Mouse (Mus musculus) thymus, postnatal 36 days (tissue): ENCODE results near the gene Ifih1.

Experiments used
- DNase-seq, 2 experiments: peaks; one replicate each; pipeline ENCODE4 v3.0.0; 2022; ENCODE audit warnings: mixed read lengths in 2 of 2

The Ifih1 gene

DNA sequence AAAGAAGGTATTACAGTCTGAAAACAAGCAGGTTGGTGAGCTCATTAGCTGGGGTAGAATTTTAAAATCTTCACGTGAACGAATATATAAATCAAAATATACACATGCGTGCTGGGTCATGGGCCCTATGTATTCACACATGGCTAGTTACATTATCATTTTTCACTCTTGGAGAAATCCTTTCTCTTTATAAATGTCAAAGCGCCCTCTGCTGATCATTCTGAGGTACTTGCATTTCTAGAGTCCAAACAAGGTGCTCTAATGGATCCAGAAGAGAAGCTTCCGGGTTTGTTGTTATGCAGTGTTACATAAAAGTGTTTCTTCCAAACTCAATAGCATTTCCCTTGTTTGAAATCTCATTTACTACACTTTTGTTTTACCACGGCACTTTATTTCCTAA lies 15.6 kb downstream of the Ifih1 start:
- DNase-seq = no peak

DNA sequence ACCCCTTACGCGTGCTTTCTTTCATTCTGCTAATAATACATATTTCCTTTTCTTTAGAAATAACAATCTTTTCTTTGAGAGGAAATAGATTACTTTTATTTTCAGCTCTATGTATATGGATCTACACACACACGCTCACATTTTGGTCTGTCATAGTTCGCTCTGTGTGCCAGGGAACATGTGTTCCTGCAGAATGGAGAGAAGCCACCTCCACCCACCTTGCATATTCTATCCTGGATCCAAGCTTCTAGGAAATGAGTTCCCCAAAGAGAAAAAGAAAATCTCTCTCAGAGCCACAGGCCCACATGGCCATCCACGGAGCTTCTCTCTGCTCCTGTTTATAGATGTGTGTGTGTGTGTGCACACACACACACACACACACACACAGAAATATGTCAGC lies 17.7 kb downstream of the Ifih1 start:
- no peak for DNase-seq

DNA sequence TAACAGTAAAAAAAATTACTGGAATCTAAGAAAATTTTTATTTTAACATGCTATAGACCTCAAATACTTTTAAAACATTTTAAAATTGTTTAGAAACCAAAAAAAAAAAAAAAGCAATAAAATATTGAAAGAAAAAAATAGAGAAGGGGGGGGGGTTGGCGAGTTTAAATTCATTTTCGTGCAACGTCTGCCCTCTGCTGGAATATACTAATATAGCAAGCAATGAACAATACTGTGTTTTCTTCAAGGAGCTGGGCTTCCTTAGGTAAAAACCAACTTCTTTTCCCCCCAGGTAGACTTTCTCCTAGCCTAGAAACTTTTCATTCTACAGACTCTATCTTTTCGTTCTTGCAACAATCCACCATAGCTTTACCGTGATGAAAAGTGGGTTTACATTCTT lies 18.3 kb downstream of the Ifih1 start:
- DNase-seq = no peak

DNA sequence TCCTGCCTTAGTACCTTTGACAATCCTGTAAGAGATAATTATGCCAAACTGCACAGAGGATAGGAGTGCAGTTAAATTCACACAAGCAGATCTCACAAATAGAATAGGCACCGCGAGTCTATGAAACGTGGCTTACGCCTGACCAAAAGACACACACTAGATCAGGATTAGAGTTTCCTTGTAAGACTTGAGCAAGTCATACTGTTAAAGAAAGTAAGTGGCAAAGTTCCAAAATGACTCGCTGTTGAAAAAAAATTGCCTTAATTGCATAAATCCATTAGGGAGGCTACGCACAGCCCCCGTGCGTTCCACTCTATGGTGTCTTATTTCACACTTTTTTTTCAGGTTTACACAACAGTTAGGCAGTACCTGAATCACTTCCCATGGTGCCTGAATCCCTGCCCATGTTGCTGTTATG lies 23.0 kb downstream of the Ifih1 start:
- no peak for DNase-seq

DNA sequence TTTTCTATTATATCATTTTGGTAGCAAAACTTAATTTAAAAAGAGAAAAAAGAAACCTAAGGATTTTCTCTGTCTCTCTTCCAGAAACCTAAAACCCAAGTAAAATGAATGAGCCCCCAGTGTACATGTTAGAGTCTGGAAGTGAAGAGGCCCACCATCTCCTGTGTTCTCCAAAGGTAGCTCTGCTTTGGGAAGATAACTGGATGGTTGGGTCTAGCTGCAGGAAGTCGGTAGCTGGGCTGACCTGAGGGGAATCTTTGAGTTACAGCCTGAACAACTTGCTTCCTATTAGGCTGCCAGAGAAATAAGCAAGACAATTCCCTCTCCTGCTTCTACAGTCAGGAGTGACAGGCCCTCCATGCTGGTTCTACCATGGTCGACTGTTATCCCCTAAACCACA lies 26.4 kb downstream of the Ifih1 start:
- DNase-seq = no peak

DNA sequence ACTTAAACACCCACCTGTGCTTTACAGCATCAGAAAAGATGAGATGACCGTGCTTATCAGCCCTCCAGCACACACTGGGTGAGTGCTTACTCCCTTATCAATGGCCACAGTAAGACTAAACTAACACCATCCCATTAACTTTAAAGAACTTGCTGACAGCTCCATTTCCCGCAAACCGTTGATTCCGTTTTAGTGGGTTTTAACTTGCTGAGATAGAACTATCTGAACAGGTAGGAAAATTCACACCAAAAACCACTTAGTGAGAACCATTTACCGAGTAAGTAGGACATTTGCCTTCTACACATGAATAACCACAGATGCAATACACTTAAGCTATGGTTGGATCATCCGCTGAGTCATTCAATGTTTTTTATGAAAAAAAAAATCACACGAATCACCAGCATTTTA lies 27.1 kb downstream of the Ifih1 start:
- no peak for DNase-seq

DNA sequence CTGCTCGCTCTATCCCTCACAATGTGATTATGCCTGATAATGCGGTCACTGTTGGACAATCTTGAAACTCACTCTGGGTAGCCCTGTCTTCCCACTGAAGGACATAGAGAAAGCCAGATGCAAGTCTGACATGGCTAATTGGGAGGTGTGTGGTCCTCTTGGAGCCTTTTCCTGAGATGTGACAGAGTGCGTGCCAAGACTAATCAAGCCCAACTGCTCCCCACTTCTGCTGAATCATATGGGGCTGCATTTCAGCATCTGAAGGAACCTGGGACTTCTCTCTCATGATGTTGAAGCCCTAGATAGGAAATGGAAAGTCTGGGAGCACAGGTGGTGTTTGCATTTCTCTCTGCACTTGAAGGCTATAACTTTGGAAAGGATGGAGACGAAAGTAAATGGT lies 32.9 kb downstream of the Ifih1 start:
- no peak for DNase-seq

DNA sequence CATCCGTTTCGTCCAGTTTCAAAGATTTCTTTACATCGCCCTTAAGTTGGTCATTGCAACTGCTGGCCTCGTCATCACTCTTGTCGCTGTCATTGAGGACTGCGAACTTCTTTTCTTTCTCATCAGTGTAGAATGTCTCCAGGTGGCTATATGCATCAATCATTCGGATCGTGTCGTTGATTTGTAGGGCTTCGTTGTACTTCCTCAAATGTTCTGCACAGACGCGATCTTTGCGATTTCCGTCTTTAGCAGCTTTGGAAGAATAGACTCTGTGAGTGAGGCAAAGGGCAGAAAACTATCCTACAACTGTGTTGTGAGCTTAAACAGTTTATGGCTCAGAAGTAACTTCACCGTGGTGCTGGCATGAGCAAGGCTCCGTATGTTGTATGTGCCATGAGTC lies 39.9 kb downstream of the Ifih1 start:
- DNase-seq = no peak

DNA sequence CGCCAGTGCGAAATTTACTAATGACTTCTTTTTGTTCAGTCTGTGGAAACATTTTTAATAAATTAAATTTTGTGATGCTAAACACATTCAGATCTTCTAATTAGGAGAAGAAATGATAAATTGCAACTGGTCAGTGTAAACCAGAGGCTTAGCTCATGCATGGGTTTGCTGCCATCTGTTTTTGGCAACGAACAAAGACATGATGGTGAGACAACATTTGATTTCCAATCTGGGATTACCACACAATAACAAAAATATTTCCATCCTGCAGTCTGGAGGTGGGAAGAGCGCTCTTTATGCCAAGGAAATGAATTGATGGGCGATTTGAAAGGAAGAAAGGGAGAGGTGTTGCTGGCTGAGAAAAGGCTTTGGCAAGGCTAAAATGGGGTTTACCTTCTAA lies 42.5 kb downstream of the Ifih1 start:
- no peak for DNase-seq

DNA sequence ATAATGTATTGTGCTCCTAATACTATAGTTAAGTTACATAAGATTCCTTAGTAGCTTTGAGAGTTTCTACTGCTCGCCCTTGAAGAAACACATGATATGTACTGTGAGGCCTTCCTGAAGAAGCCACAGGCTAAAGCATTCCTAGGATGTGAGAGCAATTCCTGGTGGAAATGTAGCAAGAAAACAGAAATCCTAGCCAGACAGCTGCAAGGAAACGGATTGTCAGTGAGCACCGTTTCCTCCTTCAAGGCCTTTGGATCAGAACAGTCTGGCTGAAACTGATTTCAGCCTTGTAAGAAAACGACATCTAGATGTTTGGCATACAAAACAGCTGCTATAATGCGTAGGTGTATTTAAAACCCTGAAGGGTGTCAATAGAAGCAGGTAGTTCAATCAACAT lies 49.5 kb downstream of the Ifih1 start:
- DNase-seq = no peak

DNA sequence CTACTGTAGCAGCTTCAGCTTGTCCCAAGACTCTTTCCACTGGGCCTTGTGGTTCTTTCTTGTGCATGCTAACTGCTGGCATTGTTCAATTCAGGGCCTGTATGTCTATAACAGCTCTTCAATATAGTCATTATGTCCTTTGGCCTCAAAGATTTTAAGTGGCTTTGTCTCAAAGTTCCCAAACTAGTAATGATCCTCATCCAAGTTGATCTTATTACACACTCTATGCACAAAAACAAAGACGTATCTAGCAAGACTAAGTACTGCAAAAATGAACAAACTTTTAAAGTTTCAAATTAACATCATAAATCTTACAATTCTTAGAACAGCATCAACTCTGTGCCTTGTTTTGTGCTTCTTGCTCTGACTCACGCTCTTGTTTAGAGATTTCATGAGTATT lies 51.6 kb downstream of the Ifih1 start:
- no peak for DNase-seq

DNA sequence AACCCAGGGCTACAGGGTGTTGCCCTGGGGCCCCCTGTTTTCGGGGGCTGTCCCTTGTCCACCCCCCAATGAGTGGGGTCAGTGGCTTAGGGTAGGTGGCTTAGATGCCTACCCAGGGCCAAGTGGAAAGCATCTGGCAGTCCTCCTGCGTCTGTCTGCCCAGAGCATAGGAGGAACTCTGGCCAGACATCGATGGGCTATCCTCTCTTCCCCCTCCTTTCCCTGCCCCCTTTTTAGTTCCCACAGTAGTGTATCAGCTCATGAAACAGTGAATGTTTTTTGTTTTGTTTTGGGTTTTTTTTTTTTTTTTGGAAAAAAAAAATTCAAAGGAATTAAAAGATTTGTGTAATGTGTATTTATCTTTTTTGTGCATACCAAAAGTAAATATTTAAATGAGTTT lies 54.5 kb downstream of the Ifih1 start:
- DNase-seq = no peak

DNA sequence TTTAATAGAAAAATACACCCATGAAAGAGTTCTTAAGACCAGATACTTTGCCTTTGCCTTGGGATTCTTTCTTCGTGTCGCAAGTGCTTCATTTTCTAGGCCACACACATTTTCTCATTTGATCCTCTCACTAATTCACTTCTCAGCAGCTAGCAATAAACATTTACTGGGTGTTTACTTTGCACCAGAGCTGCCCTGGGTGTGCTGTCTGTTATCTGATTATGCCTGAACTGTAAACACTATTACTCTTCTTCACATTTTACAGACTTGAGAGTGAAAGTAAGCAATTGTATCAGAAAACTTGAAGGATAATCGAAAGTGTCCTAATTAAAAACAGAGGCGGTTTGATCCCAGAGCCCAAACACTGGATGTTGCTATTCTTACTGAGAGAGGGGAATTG lies 56.7 kb downstream of the Ifih1 start:
- DNase-seq = no peak

DNA sequence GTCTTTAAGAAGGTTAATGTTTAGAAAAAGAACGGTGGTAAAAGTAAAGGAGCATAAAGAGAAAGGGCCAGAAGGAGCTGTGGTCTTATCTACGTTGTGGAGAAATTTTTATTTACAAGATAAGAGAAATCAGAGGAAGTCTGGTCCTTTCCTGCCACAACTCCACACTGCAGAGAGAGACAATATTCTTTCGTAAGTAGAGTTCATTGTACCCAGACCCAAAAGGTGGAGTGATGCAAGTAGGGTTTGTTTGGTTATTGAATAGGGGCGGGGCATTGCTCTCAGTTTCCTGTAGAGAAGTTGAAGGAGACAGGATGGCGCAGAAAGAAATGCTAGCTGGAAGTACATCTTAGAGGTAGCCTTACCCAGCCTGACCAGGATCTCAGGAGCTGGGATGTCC lies 60.3 kb downstream of the Ifih1 start:
- DNase-seq = no peak

DNA sequence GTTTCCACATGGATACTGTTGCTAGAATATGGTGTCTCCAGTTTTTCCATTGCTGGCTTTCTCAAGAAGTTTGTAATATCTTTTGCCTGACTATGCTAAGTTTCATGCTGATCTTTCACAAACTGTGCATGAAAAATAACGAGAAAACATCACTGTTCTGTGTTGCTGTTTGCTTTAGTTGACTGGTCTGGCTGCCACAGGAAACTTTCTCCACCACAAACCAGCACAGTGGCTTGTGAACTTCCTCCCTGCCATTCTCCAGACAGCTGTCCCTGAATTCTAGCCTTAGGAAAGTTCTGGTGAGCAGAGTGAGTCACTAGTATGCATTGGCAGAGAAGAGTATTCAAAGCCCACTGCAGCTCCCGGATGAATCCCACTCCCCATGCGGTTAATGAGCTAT lies 71.1 kb downstream of the Ifih1 start:
- no peak for DNase-seq

DNA sequence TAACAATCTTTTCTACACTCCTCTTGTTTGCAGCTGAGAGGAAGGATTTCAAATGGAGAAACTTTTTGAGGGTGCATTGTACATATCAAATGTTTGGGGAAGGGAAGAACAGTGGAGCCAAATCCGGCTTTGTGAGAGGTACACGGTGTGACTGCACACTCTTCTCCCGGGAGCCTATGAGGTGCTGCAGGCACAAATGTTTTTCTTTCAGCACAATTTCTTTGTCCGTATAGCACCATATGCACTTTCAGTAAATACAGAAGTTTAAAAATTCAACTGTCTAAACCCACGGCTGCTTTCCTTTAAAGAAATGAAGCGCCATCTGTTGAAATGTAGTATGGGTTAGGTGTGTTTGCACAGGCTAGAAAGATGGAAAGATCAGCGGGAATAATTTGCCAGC lies 71.8 kb downstream of the Ifih1 start:
- DNase-seq = no peak

DNA sequence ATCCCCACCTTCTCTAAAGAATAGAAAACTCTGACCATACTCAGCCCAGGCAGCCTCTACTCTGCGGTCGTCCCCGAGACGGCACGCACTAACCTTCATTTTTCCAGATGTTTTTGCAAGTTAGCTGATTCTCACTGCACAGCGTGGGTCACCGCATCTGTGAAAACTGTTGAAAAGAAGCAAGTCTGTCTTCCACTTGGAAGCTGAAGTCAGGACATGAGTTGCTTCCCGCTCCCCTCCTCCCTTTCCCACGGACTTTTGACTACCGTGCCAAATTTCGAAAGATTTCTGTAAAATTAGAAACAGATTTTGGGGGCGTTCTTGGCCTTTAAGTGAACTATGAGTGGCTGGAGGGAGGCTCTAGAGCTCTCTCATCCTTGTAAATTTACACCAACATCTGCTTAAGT lies 72.3 kb downstream of the Ifih1 start, which contains the start of gene Fap:
Gene Fap, minus strand, starts transcription at position 323 of the 407 bp plus-strand sequence.
- no peak for DNase-seq

DNA sequence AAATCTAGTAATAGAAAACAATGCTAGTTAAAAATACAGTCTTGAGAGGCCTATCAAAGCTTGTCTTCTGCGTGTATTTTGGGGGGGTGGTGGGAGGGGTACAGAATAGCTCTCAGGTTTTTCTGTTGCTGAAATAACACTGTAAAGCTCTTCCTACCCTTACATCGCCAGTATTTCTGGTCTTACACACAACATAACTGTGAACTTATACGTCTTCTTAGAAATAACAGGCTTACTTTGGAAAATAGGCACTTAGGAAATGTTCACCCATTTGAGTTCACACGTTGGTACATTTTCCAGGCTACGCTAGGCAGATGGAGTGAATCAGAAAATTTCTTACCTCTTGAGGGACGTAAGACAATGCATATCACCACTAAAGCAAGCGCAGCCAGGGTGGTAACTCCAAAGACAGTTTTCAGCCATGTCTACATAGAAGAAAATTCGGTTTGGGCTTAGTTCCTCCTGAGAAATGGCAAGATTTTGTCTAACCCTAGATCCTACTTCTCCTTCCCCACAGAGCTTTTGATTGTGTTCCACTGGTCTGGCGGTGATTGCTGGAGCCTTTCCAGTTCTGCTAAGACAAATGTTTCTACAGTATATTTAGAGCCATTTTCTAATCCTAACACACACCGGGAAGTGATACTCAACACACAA lies 72.8 kb downstream of the Ifih1 start:
- DNase-seq = no peak

DNA sequence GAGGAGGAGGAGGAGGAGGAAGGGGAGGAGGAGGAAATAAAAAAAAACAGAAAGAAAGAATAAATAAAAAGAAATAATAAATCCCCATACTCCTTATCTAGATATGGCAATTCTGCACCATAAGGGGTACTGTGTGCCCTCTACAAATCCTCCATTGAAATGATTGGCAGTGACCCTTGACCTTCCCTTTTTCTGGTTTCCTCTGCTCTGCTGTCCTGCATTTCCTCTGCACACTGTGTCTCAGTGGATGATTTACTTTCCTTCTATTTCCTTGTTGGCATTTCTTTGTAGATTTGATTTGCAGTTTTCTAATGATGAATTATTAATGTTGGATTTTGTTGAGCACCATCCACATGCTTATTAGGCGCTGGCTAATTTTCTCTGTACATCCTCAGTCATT lies 81.4 kb downstream of the Ifih1 start:
- DNase-seq = no peak

DNA sequence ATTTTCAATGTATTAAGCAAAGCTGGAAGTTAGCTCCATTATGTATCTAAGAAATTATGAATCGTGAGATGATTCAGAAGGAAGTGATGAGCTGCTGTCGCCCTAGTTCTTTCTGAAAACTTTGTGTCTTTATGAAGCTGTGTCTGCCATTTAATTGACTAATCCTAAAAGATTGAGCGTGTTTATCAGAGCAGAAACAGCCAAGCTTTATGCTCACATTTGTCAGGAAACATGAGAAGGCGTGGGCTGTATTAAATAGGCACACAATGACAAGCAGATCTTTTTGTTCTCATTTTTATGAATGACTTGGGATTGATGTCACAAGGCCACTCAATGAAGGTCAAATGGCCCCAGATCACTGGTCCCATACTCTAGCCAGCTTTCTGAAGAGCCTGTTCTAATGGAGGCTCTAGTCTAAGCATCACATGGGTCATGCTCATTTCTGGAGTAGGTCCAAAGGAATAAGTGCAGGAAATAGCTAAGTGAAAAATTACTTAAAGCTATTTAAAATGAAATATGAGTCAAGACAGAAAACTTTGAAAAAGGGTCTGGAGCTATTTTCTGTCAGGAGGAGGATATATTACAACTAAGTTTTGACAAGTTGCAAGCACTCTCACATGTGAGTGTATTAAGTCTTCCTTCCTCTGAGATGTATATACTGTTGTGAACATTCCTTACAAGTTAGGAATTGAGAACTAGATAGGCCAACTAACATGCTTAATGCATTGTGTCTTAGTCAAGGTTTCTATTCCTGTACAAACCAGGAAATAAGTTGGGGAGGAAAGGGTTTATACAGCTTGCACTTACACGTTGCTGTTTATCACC lies 83.2 kb downstream of the Ifih1 start:
- DNase-seq = no peak

DNA sequence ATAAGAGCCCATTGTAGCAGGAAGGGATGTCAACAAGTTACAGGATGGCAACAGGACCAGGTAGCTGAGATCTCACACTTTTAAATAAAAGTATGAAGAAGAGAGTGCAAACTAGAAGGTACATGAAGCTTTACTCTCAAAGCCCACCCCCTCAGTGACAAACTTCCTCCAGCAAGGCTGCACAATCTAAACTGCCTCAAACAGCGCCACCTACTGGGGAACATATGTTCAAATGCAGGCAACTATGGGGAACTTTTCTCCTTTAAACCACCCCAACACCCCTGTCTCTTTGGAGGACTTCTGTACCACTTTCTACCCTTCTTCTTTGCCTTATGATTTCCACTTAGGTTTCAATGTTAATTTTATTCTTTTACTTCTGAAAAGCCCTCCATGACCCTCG lies 88.6 kb downstream of the Ifih1 start:
- DNase-seq = no peak

DNA sequence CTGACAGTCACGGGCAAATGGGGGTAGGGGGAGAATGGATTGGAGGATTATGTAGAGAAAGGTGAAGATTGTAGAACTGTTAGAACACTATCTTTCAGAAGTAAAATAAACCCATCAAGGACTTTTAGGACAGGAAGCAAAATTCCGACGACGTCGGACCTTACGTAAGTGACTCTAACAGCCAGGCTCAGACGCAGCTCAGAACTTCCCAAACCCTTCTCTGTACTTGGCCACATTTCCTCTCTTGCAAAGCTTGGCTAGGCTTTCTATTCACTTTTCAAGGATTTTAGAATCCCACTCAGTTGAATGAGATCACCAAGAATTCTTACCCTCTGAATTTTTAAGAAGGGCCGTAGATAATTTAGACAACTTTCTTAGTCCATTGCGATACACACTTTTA lies 89.7 kb downstream of the Ifih1 start:
- no peak for DNase-seq

DNA sequence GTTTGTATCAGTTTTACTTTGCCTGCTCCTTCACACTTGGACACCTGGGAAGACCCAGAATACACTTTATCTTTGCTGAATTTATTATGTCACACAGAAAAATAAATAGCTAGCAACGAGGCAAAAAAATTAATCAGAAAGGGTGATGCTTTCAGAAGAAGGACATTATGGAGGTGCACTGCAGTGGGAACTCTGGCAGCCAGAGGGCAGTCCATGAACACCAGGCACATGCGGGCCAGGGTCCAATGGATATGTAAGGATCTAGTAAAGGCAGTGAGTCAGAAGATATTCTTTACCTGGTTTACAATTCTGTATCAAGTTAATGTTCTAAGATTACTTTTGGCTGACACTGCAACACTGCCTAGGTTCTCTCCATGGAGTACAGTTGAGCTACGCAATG lies 96.4 kb downstream of the Ifih1 start:
- DNase-seq = no peak

DNA sequence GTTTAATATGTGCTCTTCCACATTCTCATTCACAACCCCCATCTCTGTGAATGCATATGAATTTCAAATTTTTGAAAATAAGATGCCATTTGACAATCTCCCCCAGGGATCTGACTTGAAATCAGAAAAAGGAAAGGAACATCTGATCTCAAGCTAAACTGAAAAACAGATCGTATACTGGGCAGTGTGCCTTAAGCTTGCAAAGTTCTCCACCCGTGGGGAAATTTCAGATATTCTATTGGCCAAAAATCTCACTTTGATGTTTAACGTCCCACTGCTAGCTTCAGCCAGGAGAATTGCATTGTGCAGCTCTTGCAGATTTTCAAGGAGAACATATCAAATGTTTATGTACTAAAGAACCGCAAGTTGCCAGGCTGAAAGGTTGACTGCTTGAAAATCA lies 96.9 kb downstream of the Ifih1 start:
- no peak for DNase-seq

DNA sequence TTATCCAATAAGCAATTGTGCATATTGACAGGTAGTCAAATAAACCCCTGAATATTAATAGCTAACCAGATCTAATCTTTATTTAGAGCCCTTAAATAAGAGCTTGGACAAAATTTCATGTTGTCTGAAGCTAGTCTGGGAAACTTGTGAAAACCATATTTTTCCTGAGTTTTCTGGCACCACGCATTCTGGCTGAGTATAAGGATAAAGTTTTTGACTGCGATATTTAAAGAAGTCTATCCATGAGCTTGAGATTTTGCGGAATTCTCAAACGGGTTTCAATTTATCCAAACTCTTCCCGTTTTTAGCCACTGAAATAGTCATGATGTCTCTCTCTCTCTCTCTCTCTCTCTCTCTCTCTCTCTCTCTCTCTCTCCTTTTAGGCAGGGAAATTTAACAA lies 98.0 kb downstream of the Ifih1 start:
- no peak for DNase-seq
